Mouse (Mus musculus): ENCODE results near the gene Als2. TPM values are rescaled to one million over a fixed set of nuclear protein-coding genes. Genes with fewer than 3 reads are reported as not detected.

Gene Als2
- total and polyA plus RNA-seq, 3 experiments, result 2.8 to 9.9 (median 9.8) TPM

DNA sequence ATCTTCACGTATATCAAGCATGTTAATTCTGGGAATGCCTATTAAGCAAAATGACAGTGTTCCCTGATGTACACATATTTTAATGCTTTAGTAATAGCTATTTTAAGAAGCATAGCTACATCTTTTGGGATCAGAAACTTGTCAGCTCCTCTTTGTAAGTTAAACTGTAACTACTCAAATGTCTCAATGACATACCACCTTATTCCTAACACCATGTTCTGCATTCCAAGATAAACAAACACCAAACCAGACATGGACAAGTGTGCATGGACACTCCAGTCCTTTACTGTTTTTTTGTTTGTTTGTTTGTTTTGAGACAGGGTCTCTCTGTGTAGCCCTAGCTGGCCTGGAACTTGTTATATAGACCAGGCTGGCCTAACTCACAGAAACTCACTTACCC lies 28.7 kb downstream of the Als2 start:
- Histone ChIP-seq H3K27me3 (ENCODE audit: control insufficient read depth, insufficient read depth, low read length) (no peaks in the 10 kb centered on the region), H3K4me1 (ENCODE audit: control insufficient read depth, insufficient read depth, low read length) (no peaks in the 10 kb centered on the region), H3K36me3 (ENCODE audit: control insufficient read depth, insufficient read depth, low read length) (no peaks in the 10 kb centered on the region), H3K4me3 (no peak overlapping the region), H3K79me2 (replicated peaks; ENCODE audit: control insufficient read depth, insufficient read depth, low read length) (no peaks in the 10 kb centered on the region), H3K27ac (no peak overlapping the region), H3K9ac (ENCODE audit: low read depth, low read length) (no peak overlapping the region)
- DNase-seq, result no peak
- 85% methylated on average over 1 of the region's 1 CpGs for WGBS
- TF ChIP-seq POLR2A (IDR thresholded peaks at IDR 0.05; ENCODE audit: insufficient read depth, low read depth, low read length), result no peak
- TF ChIP-seq CTCF (IDR thresholded peaks at IDR 0.05), result no peak
- no peak for TF ChIP-seq EP300 (IDR thresholded peaks at IDR 0.05; ENCODE audit: insufficient read depth, low read depth, low read length)
- intact Hi-C loops (cut with DNase I), result no loop called here

DNA sequence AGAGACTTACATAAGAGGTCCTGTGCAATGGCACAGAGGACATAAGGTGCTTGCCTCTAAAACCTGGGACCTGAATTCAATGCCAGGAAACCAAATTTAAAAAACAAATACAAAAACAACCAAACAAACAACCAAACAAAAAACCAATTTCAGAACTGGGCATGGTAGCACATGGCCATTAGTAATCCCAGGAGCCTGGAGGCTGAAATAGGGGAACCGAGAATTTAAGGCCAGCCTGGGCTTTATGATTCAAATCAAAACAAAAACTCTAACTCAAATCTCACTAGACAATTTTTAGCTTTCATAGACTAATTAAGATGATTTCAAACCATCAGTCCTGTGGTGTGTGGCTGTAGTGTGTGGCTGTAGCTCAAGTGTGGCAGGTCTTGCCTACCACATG lies 32.5 kb downstream of the Als2 start:
- H3K27me3 ChIP-seq (ENCODE audit: control insufficient read depth, insufficient read depth, low read length), result no peaks in the 10 kb centered on the region
- no peak for DNase-seq
- H3K4me3 ChIP-seq, result no peak overlapping the region
- H3K27ac ChIP-seq, result no peak overlapping the region
- 94% methylated on average over 1 of the region's 1 CpGs for WGBS
- TF ChIP-seq POLR2A (IDR thresholded peaks at IDR 0.05; ENCODE audit: insufficient read depth, low read depth, low read length), result no peak
- TF ChIP-seq CTCF (IDR thresholded peaks at IDR 0.05), result no peak
- TF ChIP-seq EP300 (IDR thresholded peaks at IDR 0.05; ENCODE audit: insufficient read depth, low read depth, low read length), result no peak
- no peaks in the 10 kb centered on the region for H3K36me3 ChIP-seq (ENCODE audit: control insufficient read depth, insufficient read depth, low read length)
- no peak overlapping the region for H3K9ac ChIP-seq (ENCODE audit: low read depth, low read length)
- no peaks in the 10 kb centered on the region for H3K4me1 ChIP-seq (ENCODE audit: control insufficient read depth, insufficient read depth, low read length)
- intact Hi-C loops (cut with DNase I), result no loop called here
- no peaks in the 10 kb centered on the region for H3K79me2 ChIP-seq (replicated peaks; ENCODE audit: control insufficient read depth, insufficient read depth, low read length)

DNA sequence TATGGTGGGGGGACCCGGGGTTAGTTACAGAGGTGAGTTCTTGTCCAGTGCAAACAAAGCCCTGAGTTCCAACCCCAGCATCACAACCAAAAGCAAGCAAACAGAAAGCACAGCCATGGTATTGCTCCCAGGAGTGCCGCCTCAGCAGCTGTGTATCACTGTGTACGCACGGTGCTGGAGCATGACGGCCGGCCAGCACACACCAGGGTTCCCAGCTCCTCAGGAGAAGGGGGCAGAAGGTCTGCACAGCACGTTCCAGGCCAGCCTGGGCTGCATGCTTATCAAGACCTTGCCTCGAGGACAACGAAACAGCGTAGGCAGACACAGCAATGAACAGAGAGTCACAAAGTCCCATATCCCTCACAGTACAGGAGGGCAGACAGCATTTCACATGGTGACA lies 34.7 kb downstream of the Als2 start:
- no peak overlapping the region for H3K4me3 ChIP-seq
- no peak overlapping the region for H3K27ac ChIP-seq
- 95% methylated on average over 10 of the region's 10 CpGs for WGBS
- no peak for TF ChIP-seq CTCF (IDR thresholded peaks at IDR 0.05)
- DNase-seq, result no peak
- no peak overlapping the region for H3K9ac ChIP-seq (ENCODE audit: low read depth, low read length)
- H3K27me3 ChIP-seq (ENCODE audit: control insufficient read depth, insufficient read depth, low read length), result no peaks in the 10 kb centered on the region
- intact Hi-C loops (cut with DNase I), result no loop called here
- H3K79me2 ChIP-seq (replicated peaks; ENCODE audit: control insufficient read depth, insufficient read depth, low read length), result no peaks in the 10 kb centered on the region
- H3K36me3 ChIP-seq (ENCODE audit: control insufficient read depth, insufficient read depth, low read length), result no peaks in the 10 kb centered on the region
- no peaks in the 10 kb centered on the region for H3K4me1 ChIP-seq (ENCODE audit: control insufficient read depth, insufficient read depth, low read length)

DNA sequence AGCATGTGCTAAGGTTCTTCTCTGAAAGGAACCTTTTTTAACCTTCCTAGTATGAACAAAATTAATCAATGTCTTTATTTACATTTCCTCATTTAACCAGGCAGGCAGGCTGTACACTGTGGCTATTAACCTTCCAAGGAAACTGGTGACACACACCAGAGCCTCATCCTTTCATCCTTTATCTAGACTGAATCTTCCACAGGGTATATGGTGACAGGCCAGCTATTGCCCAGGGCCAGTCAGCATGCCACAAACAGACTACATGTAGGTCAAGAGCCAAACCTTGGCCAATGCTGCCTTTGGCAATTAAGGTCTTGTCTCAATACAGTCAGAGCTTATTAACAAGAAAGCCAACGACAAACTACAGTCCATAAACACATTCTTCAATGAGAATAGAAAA lies 35.5 kb downstream of the Als2 start:
- Histone ChIP-seq H3K36me3 (ENCODE audit: control insufficient read depth, insufficient read depth, low read length) (no peaks in the 10 kb centered on the region), H3K27me3 (ENCODE audit: control insufficient read depth, insufficient read depth, low read length) (no peaks in the 10 kb centered on the region), H3K9ac (ENCODE audit: low read depth, low read length) (no peak overlapping the region), H3K79me2 (replicated peaks; ENCODE audit: control insufficient read depth, insufficient read depth, low read length) (no peaks in the 10 kb centered on the region), H3K27ac (no peak overlapping the region), H3K4me1 (ENCODE audit: control insufficient read depth, insufficient read depth, low read length) (no peaks in the 10 kb centered on the region), H3K4me3 (no peak overlapping the region)
- intact Hi-C loops (cut with DNase I), result no loop called here
- TF ChIP-seq CTCF (IDR thresholded peaks at IDR 0.05) (no peak), EP300 (IDR thresholded peaks at IDR 0.05; ENCODE audit: insufficient read depth, low read depth, low read length) (no peak), POLR2A (IDR thresholded peaks at IDR 0.05; ENCODE audit: insufficient read depth, low read depth, low read length) (no peak)
- no peak for DNase-seq
- WGBS, result 74% methylated on average over 1 of the region's 1 CpGs

DNA sequence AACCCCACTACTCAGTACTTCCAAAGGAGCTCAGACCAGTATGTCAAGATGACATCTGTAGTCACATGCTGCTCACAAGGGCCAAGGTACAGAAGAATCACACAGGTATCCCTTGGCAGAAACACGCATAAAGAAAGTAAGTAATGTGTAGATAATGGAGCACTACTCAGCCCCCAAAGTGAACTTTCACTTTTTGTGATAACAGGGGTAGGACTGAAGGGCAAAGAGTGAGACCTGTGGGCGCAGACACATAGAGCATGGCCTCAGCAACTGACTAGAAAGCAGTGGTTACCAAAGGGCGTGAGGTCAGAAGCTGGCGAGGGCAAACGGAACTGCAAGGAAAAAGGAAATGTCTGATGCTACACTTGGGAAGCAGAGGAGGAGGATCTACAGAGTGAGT lies 36.1 kb downstream of the Als2 start:
- Histone ChIP-seq H3K79me2 (replicated peaks; ENCODE audit: control insufficient read depth, insufficient read depth, low read length) (no peaks in the 10 kb centered on the region), H3K4me1 (ENCODE audit: control insufficient read depth, insufficient read depth, low read length) (no peaks in the 10 kb centered on the region), H3K27me3 (ENCODE audit: control insufficient read depth, insufficient read depth, low read length) (no peaks in the 10 kb centered on the region), H3K36me3 (ENCODE audit: control insufficient read depth, insufficient read depth, low read length) (no peaks in the 10 kb centered on the region), H3K9ac (ENCODE audit: low read depth, low read length) (no peak overlapping the region), H3K27ac (no peak overlapping the region), H3K4me3 (no peak overlapping the region)
- no peak for DNase-seq
- TF ChIP-seq POLR2A (IDR thresholded peaks at IDR 0.05; ENCODE audit: insufficient read depth, low read depth, low read length) (no peak), CTCF (IDR thresholded peaks at IDR 0.05) (no peak), EP300 (IDR thresholded peaks at IDR 0.05; ENCODE audit: insufficient read depth, low read depth, low read length) (no peak)
- 84% methylated on average over 5 of the region's 5 CpGs for WGBS
- intact Hi-C loops (cut with DNase I), result no loop called here

DNA sequence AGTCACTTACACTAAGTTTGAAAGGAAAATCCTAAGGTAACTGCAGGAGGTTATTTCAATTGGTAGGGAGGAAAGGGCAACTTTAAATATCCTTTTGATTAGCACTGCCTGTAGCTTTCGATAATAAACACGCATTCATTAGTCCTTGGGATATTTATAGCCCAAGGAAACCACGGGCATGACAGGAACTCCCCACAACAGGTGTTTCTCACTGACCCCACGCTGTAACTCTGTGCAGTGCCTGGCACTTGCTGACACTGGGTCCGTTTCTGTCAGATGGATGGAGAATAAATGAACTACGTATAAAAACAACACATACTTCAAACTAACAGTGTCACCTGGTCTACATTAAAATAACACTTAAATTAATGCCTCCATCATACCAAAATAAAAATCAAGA lies 42.1 kb downstream of the Als2 start:
- no peaks in the 10 kb centered on the region for H3K27me3 ChIP-seq (ENCODE audit: control insufficient read depth, insufficient read depth, low read length)
- no peak overlapping the region for H3K9ac ChIP-seq (ENCODE audit: low read depth, low read length)
- TF ChIP-seq POLR2A (IDR thresholded peaks at IDR 0.05; ENCODE audit: insufficient read depth, low read depth, low read length) (no peak), CTCF (IDR thresholded peaks at IDR 0.05) (no peak), EP300 (IDR thresholded peaks at IDR 0.05; ENCODE audit: insufficient read depth, low read depth, low read length) (no peak)
- 31% methylated on average over 6 of the region's 6 CpGs for WGBS
- DNase-seq, result no peak
- H3K4me1 ChIP-seq (ENCODE audit: control insufficient read depth, insufficient read depth, low read length), result no peaks in the 10 kb centered on the region
- intact Hi-C loops (cut with DNase I), result no loop called here
- H3K4me3 ChIP-seq, result no peak overlapping the region
- H3K27ac ChIP-seq, result no peak overlapping the region
- no peaks in the 10 kb centered on the region for H3K79me2 ChIP-seq (replicated peaks; ENCODE audit: control insufficient read depth, insufficient read depth, low read length)
- no peaks in the 10 kb centered on the region; the same call in none of the 2 replicates for H3K36me3 ChIP-seq (ENCODE audit: control insufficient read depth, insufficient read depth, low read length)

Measured in heart, adult 2 months (tissue).